Mouse (Mus musculus) heart, adult 2 months (tissue): ENCODE data around the gene Bud23. TPM values are rescaled to one million over a fixed set of nuclear protein-coding genes. Genes with fewer than 3 reads are reported as not detected.

Source experiments
- DNase-seq, 2 experiments: peaks; one replicate each; pipeline ENCODE4 v3.0.0; 2021
- H3K27ac ChIP-seq: fragments of 200-600 bp; 2 replicates; pipeline ENCODE4 v1.8.1; 2022
- H3K27me3 ChIP-seq: fragments of 200-500 bp; 2 replicates; pipeline ENCODE4 v1.6.1; 2012; ENCODE audit warnings: mild to moderate bottlenecking, low read length, inconsistent platforms, mixed read lengths; ENCODE audit not compliant: control insufficient read depth, insufficient read depth
- H3K36me3 ChIP-seq: fragments of 200-500 bp; 2 replicates; pipeline ENCODE4 v1.6.1; 2012; ENCODE audit warnings: low read length, inconsistent platforms; ENCODE audit not compliant: control insufficient read depth, insufficient read depth
- H3K4me1 ChIP-seq: fragments of 200-500 bp; 2 replicates; pipeline ENCODE4 v1.6.1; 2011; ENCODE audit warnings: low read length; ENCODE audit not compliant: control insufficient read depth, insufficient read depth
- H3K4me3 ChIP-seq: fragments of 200-600 bp; 2 replicates; pipeline ENCODE4 v1.8.1; 2022
- H3K79me2 ChIP-seq: fragments of 200-500 bp; replicated peaks from 2 replicates; pipeline ENCODE4 v1.6.1; 2012; ENCODE audit warnings: mild to moderate bottlenecking, inconsistent platforms, low read length, moderate library complexity, mixed read lengths; ENCODE audit not compliant: control insufficient read depth, insufficient read depth
- H3K9ac ChIP-seq: fragments of 200-500 bp; 2 replicates; pipeline ENCODE4 v1.6.1; 2012; ENCODE audit warnings: low read depth, mild to moderate bottlenecking, control low read depth, inconsistent platforms, low read length, mixed read lengths
- CTCF ChIP-seq: fragments of 200-600 bp; IDR thresholded peaks from 2 replicates; pipeline ENCODE4 v1.8.1; 2022; ENCODE audit warnings: antibody characterized with exemption, mild to moderate bottlenecking, moderate library complexity
- EP300 ChIP-seq: fragments of 200-500 bp; IDR thresholded peaks from 2 replicates; pipeline ENCODE4 v1.6.1; 2011; ENCODE audit warnings: low read depth, low read length, control low read depth; ENCODE audit not compliant: insufficient read depth
- POLR2A ChIP-seq: fragments of 200-500 bp; IDR thresholded peaks from 2 replicates; pipeline ENCODE4 v1.6.1; 2011; ENCODE audit warnings: mild to moderate bottlenecking, low read depth, low read length, control low read depth; ENCODE audit not compliant: insufficient read depth
- whole genome bisulfite sequencing: fragments of 180-500 bp; shearing (Covaris S2); methylation state at CpG from one replicate; pipeline ENCODE4 v1.1.7; 2018; 5-methylcytosine and 5-hydroxymethylcytosine counted together
- intact Hi-C: fragments of 180-260 bp; cut with DNase I; formaldehyde crosslinking; loops from one replicate; pipeline ENCODE4 v1.15.1; 2025
- polyA plus RNA-seq: library from polyadenylated mRNA; depleted of rRNA; stranded (reverse); fragments of >200 nt; gene quantifications from 2 replicates; pipeline ENCODE4 v1.2.3, GENCODE M21; 2012
- total RNA-seq, 2 experiments: library from RNA; stranded (reverse); gene quantifications; 2 replicates each; pipeline ENCODE4 v1.2.3; 2021

Bud23 gene
- total and polyA plus RNA-seq, 3 experiments = 20.5 to 26.2 (median 21.1) TPM

GRCm38 (mm10) chr5:135021814-135022213, 42.9 kb downstream of the Bud23 start:
- Histone ChIP-seq H3K27me3 (no peaks in the 10 kb centered on the region), H3K27ac (no peak overlapping the region)
- TF ChIP-seq POLR2A = no peak
- no peak for TF ChIP-seq EP300
- TF ChIP-seq CTCF = no peak

GRCm38 (mm10) chr5:135016224-135016759, 48.5 kb downstream of the Bud23 start:
- Histone ChIP-seq H3K4me3 (no peak overlapping the region), H3K27me3 (no peaks in the 10 kb centered on the region), H3K4me1 (peaks cover 1% of the 10 kb centered on the region), H3K9ac (no peak overlapping the region), H3K79me2 (no peaks in the 10 kb centered on the region), H3K27ac (no peak overlapping the region), H3K36me3 (no peaks in the 10 kb centered on the region)
- no peak for DNase-seq
- TF ChIP-seq CTCF (peak; percentile 45), EP300 (no peak), POLR2A (no peak)
- intact Hi-C loops = no loop called here
- WGBS = 42% methylated on average over 4 of the region's 4 CpGs

More at GRCm38 (mm10) chr5:135021814-135022213, 42.9 kb downstream of the Bud23 start:
- H3K4me1 ChIP-seq = peaks cover 3% of the 10 kb centered on the region
- peak; percentile 65 to 77 for DNase-seq
- H3K79me2 ChIP-seq = no peaks in the 10 kb centered on the region
- intact Hi-C loops = loop anchor here (2.0 to 5.0 kb wide), 2 partner anchors 40 to 53 kb away; partner anchors contain the start of genes Bud23 and Dnajc30
- H3K9ac ChIP-seq = no peak overlapping the region
- no peak overlapping the region for H3K4me3 ChIP-seq
- 22% methylated on average over 6 of the region's 6 CpGs for WGBS
- H3K36me3 ChIP-seq = no peaks in the 10 kb centered on the region

- intact Hi-C loops = loop anchor here (1.0 kb wide), 1 partner anchor 103 kb away; no protein-coding TSS in a partner anchor
- WGBS = 15% methylated on average over 7 of the region's 7 CpGs
- TF ChIP-seq POLR2A = no peak
- TF ChIP-seq EP300 = peak; percentile 79; the same call in 1 of the 2 replicates
- no peak for TF ChIP-seq CTCF
- Histone ChIP-seq H3K36me3 (no peaks in the 10 kb centered on the region), H3K79me2 (no peaks in the 10 kb centered on the region), H3K27me3 (no peaks in the 10 kb centered on the region), H3K4me1 (peaks cover 1% of the 10 kb centered on the region; the same call in 1 of the 2 replicates), H3K9ac (no peak overlapping the region), H3K4me3 (no peak overlapping the region), H3K27ac (no peak overlapping the region)
- peak; percentile 85 to 93 for DNase-seq
Observed at GRCm38 (mm10) chr5:135015497-135015896, 49.3 kb downstream of the Bud23 start.

GRCm38 (mm10) chr5:135012671-135013441, 51.9 kb downstream of the Bud23 start:
- peaks cover 4% of the 10 kb centered on the region for H3K4me1 ChIP-seq
- 22% methylated on average over 16 of the region's 16 CpGs for WGBS
- no peaks in the 10 kb centered on the region for H3K79me2 ChIP-seq
- H3K36me3 ChIP-seq = no peaks in the 10 kb centered on the region
- no peak overlapping the region for H3K27ac ChIP-seq
- peak; percentile 69 to 85 for DNase-seq
- no peak overlapping the region for H3K9ac ChIP-seq
- TF ChIP-seq EP300 (no peak), CTCF (peak; percentile 66)
- intact Hi-C loops = loop anchor here (5.0 kb wide), 1 partner anchor 174 kb away; the partner anchor contains the start of gene Baz1b
- H3K4me3 ChIP-seq = no peak overlapping the region
- no peaks in the 10 kb centered on the region for H3K27me3 ChIP-seq

- no peak overlapping the region for H3K27ac ChIP-seq
- intact Hi-C loops = loop anchor here (5.0 kb wide), 1 partner anchor 175 kb away; the partner anchor contains the start of gene Baz1b
- H3K36me3 ChIP-seq = no peaks in the 10 kb centered on the region
- no peak for DNase-seq
- H3K9ac ChIP-seq = peak overlapping the region; percentile 15; the same call in 1 of the 2 replicates
- no peaks in the 10 kb centered on the region for H3K27me3 ChIP-seq
- H3K79me2 ChIP-seq = no peaks in the 10 kb centered on the region
- H3K4me1 ChIP-seq = peaks cover 4% of the 10 kb centered on the region
- TF ChIP-seq CTCF = no peak
- TF ChIP-seq POLR2A = no peak
- TF ChIP-seq EP300 = no peak
- WGBS = 51% methylated on average over 26 of the region's 26 CpGs
- no peak overlapping the region for H3K4me3 ChIP-seq
Observed at GRCm38 (mm10) chr5:135011809-135012613, 52.7 kb downstream of the Bud23 start.
